Mouse (Mus musculus) lung, adult 18-20 months (tissue): ENCODE results near the gene Gm45521.

Experiments
- DNase-seq, 2 experiments: peaks; one replicate each; pipeline ENCODE4 v3.0.0; 2022; ENCODE audit warnings: mixed read lengths in 2 of 2

The Gm45521 gene

DNA sequence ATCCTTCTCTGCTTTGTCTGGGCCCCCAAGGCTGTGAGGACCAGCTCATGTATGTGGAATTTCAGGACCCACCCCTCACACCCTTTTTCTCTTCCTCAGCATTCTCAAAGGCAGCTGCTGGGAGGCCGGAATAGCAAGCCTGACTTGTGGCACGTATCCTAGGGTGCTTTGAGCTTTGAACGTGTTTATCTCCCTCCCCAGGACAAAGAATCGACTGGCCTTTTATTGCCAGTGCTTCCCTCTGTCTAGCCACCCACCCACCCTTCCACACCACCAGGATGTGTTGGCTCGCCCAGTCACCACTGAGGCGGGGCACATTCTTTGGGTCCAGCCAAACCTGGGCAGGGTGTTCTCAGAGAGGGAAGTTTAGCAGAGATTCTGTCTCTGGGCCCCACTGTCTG lies 3.0 kb upstream of the Gm45521 start:
- peak in 1 of 2 experiments; percentile 59 for DNase-seq

DNA sequence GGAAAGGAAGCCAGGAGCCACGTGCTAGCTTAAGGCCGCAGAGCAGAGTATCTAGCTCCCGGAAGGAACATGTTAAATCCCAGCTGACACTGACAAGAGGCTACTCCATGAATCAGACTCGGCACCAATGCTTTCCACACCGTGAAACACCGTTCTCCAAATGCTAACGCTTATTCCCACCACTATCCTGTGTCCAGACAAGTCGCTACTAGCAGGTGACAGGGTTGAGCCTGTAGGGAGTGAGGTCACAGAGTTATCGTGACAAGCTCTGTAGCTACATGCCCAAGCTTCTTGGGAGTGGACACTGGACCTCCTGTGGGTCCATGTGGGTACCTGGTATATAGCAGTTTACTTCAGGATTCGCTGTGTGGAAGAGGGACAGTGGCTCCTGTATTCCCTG lies 661 bp upstream of the Gm45521 start:
- no peak for DNase-seq

- DNase-seq: no peak
Measured at GRCm38 (mm10) chr14:7960616-7961015, 3.5 kb downstream of the Gm45521 start.

DNA sequence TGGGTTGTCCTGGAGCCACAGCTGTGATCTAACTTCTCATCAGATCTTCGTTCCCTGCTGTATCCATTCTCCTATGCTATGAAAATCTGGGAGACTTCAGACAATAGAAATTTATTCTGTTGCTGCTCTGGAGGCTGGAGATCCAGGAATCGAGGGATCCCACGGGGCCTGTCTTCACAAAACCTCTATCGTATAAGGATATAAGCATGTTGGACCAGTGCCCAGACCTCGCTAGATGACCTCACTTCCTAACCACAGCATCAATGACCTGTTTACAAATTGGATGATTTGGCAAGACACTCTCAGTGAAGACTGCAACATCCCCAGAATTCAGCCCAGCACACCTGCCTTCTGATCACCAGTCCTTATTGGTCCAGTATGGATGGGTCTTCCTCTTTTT lies 4.6 kb downstream of the Gm45521 start:
- no peak for DNase-seq

- no peak for DNase-seq
Measured at GRCm38 (mm10) chr14:7962626-7963025, 5.5 kb downstream of the Gm45521 start.

- no peak for DNase-seq
Measured at GRCm38 (mm10) chr14:7963160-7963559, 6.1 kb downstream of the Gm45521 start.

GRCm38 (mm10) chr14:7964219-7964889 lies 7.3 kb downstream of the Gm45521 start:
- peak; percentile 40 to 69 for DNase-seq

DNA sequence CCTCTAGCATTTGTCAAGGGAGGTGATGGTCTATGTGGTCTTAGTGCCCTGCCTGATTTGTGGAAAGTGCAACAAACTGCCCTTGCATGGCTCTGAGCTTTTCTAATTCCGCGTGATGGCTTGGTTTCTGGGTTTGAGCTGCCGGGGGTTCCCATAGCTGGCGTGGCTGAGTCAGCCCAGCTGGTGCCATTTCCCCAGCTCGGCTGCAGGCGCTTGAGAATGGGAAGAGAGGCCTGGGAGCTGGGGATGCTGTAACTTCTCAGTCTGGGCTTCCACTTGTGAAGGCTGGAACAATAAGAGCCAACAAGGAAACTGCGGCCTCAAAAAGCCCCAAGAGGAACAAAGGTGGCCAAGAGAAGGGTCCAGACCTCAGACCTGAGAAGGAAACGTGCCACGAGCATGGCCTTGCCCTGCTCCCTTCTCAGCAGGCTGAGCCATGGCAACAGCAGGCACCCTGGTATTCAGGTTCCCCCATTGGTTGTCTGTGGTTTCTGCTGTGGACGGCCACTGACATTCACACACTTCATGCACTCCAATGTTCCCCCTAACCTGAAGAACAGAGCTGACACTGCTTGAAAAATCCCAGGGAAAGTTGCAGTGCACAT lies 14.9 kb downstream of the Gm45521 start:
- no peak for DNase-seq

DNA sequence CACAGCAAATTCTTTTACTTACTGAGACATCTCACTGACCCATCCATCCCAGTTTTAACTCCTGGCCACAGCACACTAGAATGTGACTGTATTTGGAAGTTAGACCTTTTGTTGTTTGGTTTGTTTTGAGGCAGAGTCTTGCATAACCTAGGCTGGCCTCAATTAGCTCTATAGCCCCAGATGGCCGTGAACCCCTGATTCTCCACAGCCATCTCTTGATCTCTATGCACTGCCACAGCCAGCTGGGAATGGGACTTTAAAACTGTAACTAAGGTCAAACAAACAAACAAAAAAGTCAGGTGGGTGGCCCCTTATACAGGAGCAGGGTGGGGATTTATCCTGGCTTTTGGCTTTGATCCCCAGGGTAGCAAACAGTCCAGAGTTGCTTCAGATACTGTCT lies 17.6 kb downstream of the Gm45521 start:
- DNase-seq: no peak

DNA sequence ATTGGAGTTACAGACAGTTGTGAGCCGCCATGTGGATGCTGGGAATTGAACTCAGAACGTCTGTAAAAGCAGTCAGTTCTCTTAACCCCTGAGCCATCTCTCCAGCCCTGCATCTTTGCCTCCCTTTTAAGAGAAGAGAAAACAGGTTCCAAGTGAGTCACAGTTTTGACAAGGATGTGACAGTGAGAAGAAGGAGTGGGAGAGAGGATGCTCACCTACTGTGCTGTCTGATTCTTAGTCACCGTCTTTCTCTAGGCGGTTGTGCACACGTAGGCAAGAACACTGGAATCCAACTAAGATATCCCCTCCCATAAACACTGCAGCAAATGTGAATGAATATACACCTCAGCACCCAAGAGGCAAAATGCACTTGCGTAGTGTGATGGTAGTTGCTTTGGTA lies 18.1 kb downstream of the Gm45521 start:
- DNase-seq: no peak

DNA sequence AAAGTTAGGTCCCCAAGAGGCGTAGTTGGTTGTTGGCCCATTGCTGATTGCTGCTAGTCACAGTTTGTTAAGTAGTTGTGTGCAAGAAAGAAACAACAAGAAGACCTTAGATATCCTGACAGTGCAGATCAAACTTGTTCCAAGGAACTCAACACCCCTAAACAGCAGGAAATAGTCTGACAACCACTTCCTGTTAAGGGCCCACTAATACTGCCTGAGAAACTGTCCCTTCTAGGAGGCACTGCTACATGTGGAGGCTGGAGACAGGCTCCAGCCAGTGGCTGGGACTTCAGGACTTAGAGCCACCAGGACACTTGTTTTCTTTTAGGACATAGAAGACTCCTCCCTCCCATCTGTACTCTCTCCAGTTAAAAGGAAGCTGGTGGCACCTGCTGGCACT lies 20.4 kb downstream of the Gm45521 start:
- no peak for DNase-seq

GRCm38 (mm10) chr14:7978183-7978582 lies 21.1 kb downstream of the Gm45521 start:
- no peak for DNase-seq

- DNase-seq: no peak
Measured at GRCm38 (mm10) chr14:7981226-7981625, 24.1 kb downstream of the Gm45521 start.

- no peak for DNase-seq
Measured at GRCm38 (mm10) chr14:7986913-7987312, 29.8 kb downstream of the Gm45521 start.

- DNase-seq: no peak
Measured at GRCm38 (mm10) chr14:7989371-7989770, 32.3 kb downstream of the Gm45521 start.

DNA sequence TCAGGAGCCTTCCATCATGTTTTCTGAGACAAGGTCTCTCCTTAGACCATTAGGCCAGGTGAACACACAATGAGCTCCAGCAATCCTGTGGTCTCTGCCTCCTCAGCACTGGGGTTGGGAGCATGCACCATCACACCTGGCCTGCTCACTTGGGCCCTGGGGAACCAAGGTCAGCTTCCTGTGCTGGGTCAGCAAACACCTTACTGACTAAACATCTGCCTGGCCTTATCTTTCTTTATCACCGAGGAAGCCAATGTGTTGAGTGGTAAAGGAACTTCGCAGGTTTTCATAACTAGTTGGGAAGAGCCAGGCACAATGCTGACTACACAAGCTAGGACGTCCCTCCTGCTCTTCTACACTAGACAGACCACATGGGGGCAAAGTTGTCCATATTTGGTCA lies 32.9 kb downstream of the Gm45521 start:
- no peak for DNase-seq

DNA sequence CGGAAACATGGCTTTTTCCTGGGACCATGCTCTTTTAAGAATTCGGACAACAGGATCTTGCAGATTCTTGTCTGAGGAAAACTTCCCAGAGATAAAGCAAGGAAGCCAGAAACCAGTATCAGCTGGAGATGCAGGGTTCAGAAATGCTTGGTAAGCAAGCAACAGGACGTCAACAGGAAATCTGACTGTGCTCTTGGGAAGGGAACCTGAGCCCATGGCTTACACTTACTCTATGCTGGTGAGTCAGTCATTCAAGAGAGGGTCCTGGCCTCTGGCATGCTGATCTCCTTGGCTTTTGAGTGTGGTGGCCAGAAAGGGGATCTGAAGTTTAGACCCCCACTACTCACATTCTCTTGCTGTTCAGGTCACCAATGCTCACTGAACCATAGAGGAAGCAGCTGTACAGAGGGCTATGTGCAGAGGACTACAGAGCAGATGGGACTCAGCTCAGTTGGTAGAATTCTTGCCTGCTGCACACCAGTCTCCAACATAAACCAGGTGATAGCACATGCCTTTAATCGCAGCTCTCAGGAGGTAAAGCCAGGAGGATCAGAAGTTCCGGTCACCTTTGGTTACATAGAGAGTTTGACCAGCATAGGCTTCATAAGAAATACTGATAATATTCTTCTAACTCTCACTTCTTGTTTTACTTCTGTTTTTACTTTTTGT lies 34.2 kb downstream of the Gm45521 start:
- no peak for DNase-seq

GRCm38 (mm10) chr14:7992158-7992557 lies 35.1 kb downstream of the Gm45521 start:
- DNase-seq: no peak

DNA sequence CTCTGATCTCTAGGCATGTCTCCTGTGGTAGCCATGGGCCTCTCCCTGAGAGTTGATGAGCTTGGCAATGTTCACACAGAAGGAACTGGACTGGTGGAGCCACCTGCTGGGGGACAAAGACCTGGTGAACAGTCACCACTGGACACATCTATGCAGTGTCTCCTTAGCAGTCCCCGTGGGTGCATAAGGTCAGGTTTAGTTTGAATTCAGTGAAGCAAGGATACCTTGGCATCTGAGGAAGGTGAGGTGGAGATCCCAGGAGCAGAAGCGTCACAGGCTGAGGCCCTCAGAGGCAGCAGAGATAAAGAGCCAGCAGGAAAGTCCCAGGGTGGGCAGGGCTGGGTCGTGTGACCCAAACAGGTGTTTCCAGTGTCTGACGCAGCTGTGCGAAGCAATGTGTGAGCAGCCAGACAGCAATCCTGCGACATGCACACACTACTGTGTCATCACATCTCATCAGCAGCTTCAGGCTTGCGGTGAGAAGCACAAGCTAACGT lies 37.2 kb downstream of the Gm45521 start, which contains the start of gene Dnase1l3:
Gene Dnase1l3 (minus strand): TSS at position 303 of the 497 bp plus-strand sequence.
- peak; percentile 29 to 39 for DNase-seq

- peak; percentile 88 to 90 for DNase-seq
Measured at GRCm38 (mm10) chr14:7997255-7997696, 40.2 kb downstream of the Gm45521 start.

GRCm38 (mm10) chr14:7999030-7999429 lies 41.9 kb downstream of the Gm45521 start:
- DNase-seq: no peak

- DNase-seq: no peak
Measured at GRCm38 (mm10) chr14:7999435-7999834, 42.3 kb downstream of the Gm45521 start.

DNA sequence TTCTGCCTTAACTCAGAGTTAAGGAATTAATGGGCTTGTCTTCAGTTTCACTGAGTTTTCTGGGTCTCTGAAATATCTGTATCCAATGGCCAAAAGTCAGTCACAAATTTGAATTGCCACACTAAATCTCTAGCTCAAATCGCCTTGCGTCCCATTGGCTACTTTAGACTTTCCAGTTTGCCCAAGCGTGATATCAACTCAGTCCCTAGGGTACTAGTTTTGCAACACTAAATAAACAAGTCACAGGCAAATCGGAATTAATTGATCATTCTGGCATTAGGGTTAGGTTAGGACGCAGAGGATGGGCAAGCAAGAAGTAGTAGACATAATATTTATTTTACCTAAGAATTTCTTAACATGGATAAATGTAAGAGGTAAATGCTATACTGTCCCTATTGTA lies 43.2 kb downstream of the Gm45521 start:
- no peak for DNase-seq
